Mouse (Mus musculus) liver, adult 2 months (tissue): Measurements from ENCODE around the gene Nsun2.

Experiments
- CTCF ChIP-seq: fragments of 200-500 bp; IDR thresholded peaks from 2 replicates; pipeline ENCODE4 v1.5.1; 2011; ENCODE audit warnings: low read depth, low read length, control low read depth
- POLR2A ChIP-seq: fragments of 200-500 bp; IDR thresholded peaks from 2 replicates; pipeline ENCODE4 v1.6.1; 2011; ENCODE audit warnings: low read length, control low read depth; ENCODE audit not compliant: insufficient read depth; ENCODE audit errors: extremely low read depth

DNA sequence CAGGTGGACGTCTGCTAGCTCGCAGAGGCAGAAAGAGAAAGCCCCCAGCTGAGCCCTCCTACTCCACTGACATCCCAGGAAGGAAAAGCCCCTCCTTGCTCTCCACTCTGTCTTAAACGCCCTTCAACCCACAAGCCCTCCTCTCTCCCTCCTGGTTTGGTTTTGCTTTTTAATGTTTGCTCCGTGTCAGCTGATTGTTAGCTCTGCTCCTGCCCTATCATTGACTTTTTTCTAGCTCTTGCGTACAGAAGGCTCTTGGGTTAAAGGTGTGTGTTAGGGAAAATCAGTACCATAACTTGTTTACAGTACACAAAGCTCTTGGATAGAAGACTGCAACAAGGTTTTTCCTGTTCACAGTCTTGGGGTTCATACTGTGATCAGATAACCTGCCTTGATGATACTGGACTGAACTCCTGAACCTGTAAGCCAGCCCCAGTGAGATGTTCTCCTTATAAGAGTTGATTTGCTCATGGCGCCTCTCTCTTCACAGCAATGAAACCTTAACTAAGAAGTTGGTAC, 104.6 kb downstream of the Nsun2 start:
- TF ChIP-seq CTCF: no peak
- TF ChIP-seq POLR2A: 0 out of 2 replicates have a peak, but pooled peaks have one; percentile 7
